Mouse (Mus musculus): ENCODE data around the gene Actl6b. TPM values are rescaled to one million over a fixed set of nuclear protein-coding genes. Genes with fewer than 3 reads are reported as not detected.

Actl6b gene
- polyA plus RNA-seq, 1 experiment from 2014 or later, result 47.6 TPM

DNA sequence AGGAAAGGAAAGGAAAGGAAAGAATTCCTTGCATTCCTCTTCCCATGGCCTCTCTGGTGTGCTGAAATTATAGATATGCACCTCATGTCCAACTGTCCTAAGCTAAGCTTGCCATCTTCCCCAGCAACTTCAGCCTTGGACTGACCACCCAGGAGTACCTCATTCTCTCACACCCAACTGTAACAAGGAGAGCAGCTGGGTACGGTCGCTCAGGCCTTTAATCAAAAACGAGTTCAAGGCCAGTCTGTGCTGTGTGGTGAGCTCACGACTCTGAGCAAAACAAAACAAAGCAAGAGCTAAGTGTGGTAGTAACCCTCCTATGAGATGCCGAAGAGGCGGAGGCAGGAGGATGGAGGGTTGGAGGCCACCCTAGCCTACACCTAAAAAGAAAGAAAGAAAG, 12.3 kb upstream of the Actl6b start:
- no peaks in the 10 kb centered on the region for H3K9me3 ChIP-seq (ENCODE audit: control insufficient read depth, low read length)
- WGBS, result 79% methylated on average over 6 of the region's 6 CpGs
- no peaks in the 10 kb centered on the region for H3K36me3 ChIP-seq (ENCODE audit: control insufficient read depth, insufficient read depth, low read length)
- no peak overlapping the region for H3K27ac ChIP-seq (ENCODE audit: low read depth, low read length)
- ATAC-seq (ENCODE audit: low FRiP score), result no peak
- no peak overlapping the region for H3K4me2 ChIP-seq (replicated peaks; ENCODE audit: low read depth, low read length)
- H3K27me3 ChIP-seq (ENCODE audit: control insufficient read depth, insufficient read depth, low read length), result no peaks in the 10 kb centered on the region
- no peaks in the 10 kb centered on the region for H3K4me1 ChIP-seq (replicated peaks; ENCODE audit: control insufficient read depth, insufficient read depth, low read length)
- H3K4me3 ChIP-seq (ENCODE audit: low read depth, low read length), result no peak overlapping the region
- no peak overlapping the region for H3K9ac ChIP-seq (ENCODE audit: low read depth, low read length)
- no peak for DNase-seq (ENCODE audit: low spot score)

DNA sequence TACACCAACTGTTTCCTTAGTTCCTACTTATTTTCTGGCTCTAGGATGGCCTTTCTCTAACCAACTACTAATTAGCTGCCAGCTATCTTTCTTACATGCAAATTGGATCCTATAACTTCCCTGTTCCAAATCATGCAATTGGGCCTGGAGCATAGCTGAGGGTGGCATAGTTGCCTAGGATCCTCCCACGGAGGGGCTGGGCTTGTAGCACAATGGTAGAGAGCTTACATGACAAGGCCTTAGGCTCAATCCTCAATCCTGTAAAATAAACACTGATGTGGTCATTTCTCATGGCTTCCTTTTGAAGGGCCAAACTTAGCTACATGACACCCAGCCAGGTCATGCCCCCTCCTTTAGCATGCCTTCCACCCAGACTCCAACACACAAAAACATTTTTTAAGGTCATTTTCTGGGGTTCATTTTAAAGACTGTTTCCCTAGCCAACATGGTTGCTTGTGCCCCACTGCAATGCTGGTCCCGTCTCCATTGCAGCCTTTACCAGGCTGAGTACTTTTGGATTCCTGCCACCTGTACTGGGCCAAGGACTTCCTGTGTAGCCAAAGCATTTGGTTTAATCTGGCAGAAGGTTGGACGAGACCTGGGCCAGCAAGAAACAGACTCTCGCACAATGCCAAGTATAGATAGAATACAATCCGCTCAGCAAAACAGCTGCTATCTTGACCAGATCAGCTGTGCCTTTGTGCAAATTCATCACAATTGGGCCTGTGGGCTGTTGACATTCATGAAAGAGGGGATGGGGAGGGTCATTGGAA, 11.4 kb upstream of the Actl6b start:
- ATAC-seq (ENCODE audit: low FRiP score) (no peak), DNase-seq (ENCODE audit: low spot score) (no peak)
- Histone ChIP-seq H3K27me3 (ENCODE audit: control insufficient read depth, insufficient read depth, low read length) (no peaks in the 10 kb centered on the region), H3K9ac (ENCODE audit: low read depth, low read length) (no peak overlapping the region), H3K36me3 (ENCODE audit: control insufficient read depth, insufficient read depth, low read length) (no peaks in the 10 kb centered on the region), H3K9me3 (ENCODE audit: control insufficient read depth, low read length) (no peaks in the 10 kb centered on the region), H3K4me3 (ENCODE audit: low read depth, low read length) (no peak overlapping the region), H3K4me1 (replicated peaks; ENCODE audit: control insufficient read depth, insufficient read depth, low read length) (no peaks in the 10 kb centered on the region), H3K4me2 (replicated peaks; ENCODE audit: low read depth, low read length) (no peak overlapping the region), H3K27ac (ENCODE audit: low read depth, low read length) (no peak overlapping the region)
- WGBS, result 78% methylated on average over 5 of the region's 5 CpGs

DNA sequence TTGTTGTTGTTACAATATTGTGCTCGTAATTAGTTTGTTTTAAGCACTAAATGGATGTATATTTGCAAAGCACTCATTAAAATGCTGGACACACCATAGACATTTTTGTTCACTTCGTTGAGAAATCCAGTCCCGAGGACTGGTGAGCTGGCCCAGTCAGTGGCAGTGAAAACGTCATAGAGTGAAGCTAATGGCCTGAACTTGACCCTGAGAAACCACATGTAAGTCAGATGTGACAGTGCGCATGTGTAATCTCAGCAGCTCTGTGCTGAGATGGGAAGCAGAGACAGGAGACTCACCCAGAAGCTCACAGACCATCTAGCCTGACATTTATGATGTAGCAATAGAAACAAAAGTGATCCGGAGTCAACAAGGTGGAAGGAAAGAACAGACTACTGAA, 8.4 kb upstream of the Actl6b start:
- no peak overlapping the region for H3K4me3 ChIP-seq (ENCODE audit: low read depth, low read length)
- WGBS, result 75% methylated on average over 6 of the region's 6 CpGs
- no peaks in the 10 kb centered on the region for H3K9me3 ChIP-seq (ENCODE audit: control insufficient read depth, low read length)
- H3K27ac ChIP-seq (ENCODE audit: low read depth, low read length), result no peak overlapping the region; the same call in 1 of the 2 replicates
- DNase-seq (ENCODE audit: low spot score) (no peak), ATAC-seq (ENCODE audit: low FRiP score) (no peak)
- H3K4me1 ChIP-seq (replicated peaks; ENCODE audit: control insufficient read depth, insufficient read depth, low read length), result no peaks in the 10 kb centered on the region
- no peaks in the 10 kb centered on the region for H3K36me3 ChIP-seq (ENCODE audit: control insufficient read depth, insufficient read depth, low read length)
- no peak overlapping the region for H3K4me2 ChIP-seq (replicated peaks; ENCODE audit: low read depth, low read length)
- H3K27me3 ChIP-seq (ENCODE audit: control insufficient read depth, insufficient read depth, low read length), result no peaks in the 10 kb centered on the region
- H3K9ac ChIP-seq (ENCODE audit: low read depth, low read length), result no peak overlapping the region

GRCm38 (mm10) chr5:137545596-137545995, 7.7 kb upstream of the Actl6b start:
- H3K27me3 ChIP-seq (ENCODE audit: control insufficient read depth, insufficient read depth, low read length), result no peaks in the 10 kb centered on the region
- no peak overlapping the region for H3K9ac ChIP-seq (ENCODE audit: low read depth, low read length)
- no peaks in the 10 kb centered on the region for H3K4me1 ChIP-seq (replicated peaks; ENCODE audit: control insufficient read depth, insufficient read depth, low read length)
- DNase-seq (ENCODE audit: low spot score) (no peak), ATAC-seq (ENCODE audit: low FRiP score) (no peak)
- H3K36me3 ChIP-seq (ENCODE audit: control insufficient read depth, insufficient read depth, low read length), result no peaks in the 10 kb centered on the region
- H3K9me3 ChIP-seq (ENCODE audit: control insufficient read depth, low read length), result no peaks in the 10 kb centered on the region
- no peak overlapping the region for H3K27ac ChIP-seq (ENCODE audit: low read depth, low read length)
- H3K4me3 ChIP-seq (ENCODE audit: low read depth, low read length), result no peak overlapping the region
- no peak overlapping the region for H3K4me2 ChIP-seq (replicated peaks; ENCODE audit: low read depth, low read length)
- WGBS, result 76% methylated on average over 4 of the region's 4 CpGs

GRCm38 (mm10) chr5:137549840-137550239, 3.5 kb upstream of the Actl6b start:
- Histone ChIP-seq H3K4me2 (replicated peaks; ENCODE audit: low read depth, low read length) (no peak overlapping the region), H3K4me3 (ENCODE audit: low read depth, low read length) (no peak overlapping the region), H3K9me3 (ENCODE audit: control insufficient read depth, low read length) (no peaks in the 10 kb centered on the region), H3K27me3 (ENCODE audit: control insufficient read depth, insufficient read depth, low read length) (no peaks in the 10 kb centered on the region; the same call in 1 of the 2 replicates), H3K4me1 (replicated peaks; ENCODE audit: control insufficient read depth, insufficient read depth, low read length) (no peaks in the 10 kb centered on the region), H3K36me3 (ENCODE audit: control insufficient read depth, insufficient read depth, low read length) (no peaks in the 10 kb centered on the region), H3K9ac (ENCODE audit: low read depth, low read length) (no peak overlapping the region), H3K27ac (ENCODE audit: low read depth, low read length) (no peak overlapping the region)
- 92% methylated on average over 2 of the region's 2 CpGs for WGBS
- no peak for DNase-seq (ENCODE audit: low spot score)
- ATAC-seq (ENCODE audit: low FRiP score), result no peak

DNA sequence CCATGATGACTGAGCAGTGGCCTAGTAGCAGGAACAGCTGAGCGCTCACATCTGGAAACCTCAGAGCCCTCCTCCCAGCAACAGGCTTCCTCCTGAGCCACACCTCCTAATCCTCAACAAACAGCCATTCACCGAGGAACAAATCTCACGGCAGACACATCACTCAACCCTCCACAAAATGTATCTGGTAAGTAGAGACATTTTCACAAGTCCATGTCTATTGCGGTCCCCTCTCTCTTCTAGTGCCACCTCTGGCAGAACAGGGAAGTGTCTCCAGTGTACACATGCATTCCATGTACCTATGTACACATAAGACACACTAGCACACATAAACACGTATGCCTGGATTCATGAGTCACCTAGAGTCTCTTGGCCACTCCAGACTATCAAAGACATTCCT, 2.2 kb upstream of the Actl6b start:
- H3K27me3 ChIP-seq (ENCODE audit: control insufficient read depth, insufficient read depth, low read length), result no peaks in the 10 kb centered on the region; the same call in 1 of the 2 replicates
- H3K9ac ChIP-seq (ENCODE audit: low read depth, low read length), result no peak overlapping the region
- no peak for DNase-seq (ENCODE audit: low spot score)
- no peak overlapping the region for H3K4me3 ChIP-seq (ENCODE audit: low read depth, low read length)
- no peak overlapping the region for H3K4me2 ChIP-seq (replicated peaks; ENCODE audit: low read depth, low read length)
- no peak for ATAC-seq (ENCODE audit: low FRiP score)
- H3K9me3 ChIP-seq (ENCODE audit: control insufficient read depth, low read length), result no peaks in the 10 kb centered on the region
- no peaks in the 10 kb centered on the region for H3K36me3 ChIP-seq (ENCODE audit: control insufficient read depth, insufficient read depth, low read length)
- WGBS, result 75% methylated on average over 5 of the region's 5 CpGs
- no peaks in the 10 kb centered on the region for H3K4me1 ChIP-seq (replicated peaks; ENCODE audit: control insufficient read depth, insufficient read depth, low read length)
- no peak overlapping the region for H3K27ac ChIP-seq (ENCODE audit: low read depth, low read length)

DNA sequence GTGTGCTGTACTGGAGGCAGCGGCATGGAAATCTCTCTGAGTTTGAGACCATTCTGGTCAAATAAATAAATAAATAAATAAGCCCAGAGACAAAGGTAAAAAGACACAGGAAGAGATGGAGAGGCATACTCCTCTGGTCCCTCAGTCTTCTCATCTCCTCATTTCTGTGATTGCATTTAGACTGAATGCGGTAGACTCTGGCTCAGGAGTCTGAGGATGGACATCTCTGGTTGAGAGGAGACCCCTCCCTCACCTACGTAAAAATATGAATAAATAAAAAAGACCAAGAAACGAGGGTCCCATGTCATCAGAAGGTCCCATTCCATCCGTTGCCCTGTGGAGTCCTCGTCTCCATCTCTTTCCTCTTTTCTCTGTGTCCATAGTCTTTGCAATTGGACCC, 317 bp upstream of the Actl6b start:
- no peak overlapping the region; the same call in 1 of the 2 replicates for H3K9ac ChIP-seq (ENCODE audit: low read depth, low read length)
- H3K36me3 ChIP-seq (ENCODE audit: control insufficient read depth, insufficient read depth, low read length), result no peaks in the 10 kb centered on the region
- H3K27ac ChIP-seq (ENCODE audit: low read depth, low read length), result no peak overlapping the region
- no peaks in the 10 kb centered on the region for H3K9me3 ChIP-seq (ENCODE audit: control insufficient read depth, low read length)
- H3K4me3 ChIP-seq (ENCODE audit: low read depth, low read length), result peak overlapping the region; percentile 45
- no peaks in the 10 kb centered on the region for H3K4me1 ChIP-seq (replicated peaks; ENCODE audit: control insufficient read depth, insufficient read depth, low read length)
- DNase-seq (ENCODE audit: low spot score), result no peak
- H3K4me2 ChIP-seq (replicated peaks; ENCODE audit: low read depth, low read length), result peak overlapping the region; percentile 35
- 29% methylated on average over 6 of the region's 6 CpGs for WGBS
- peak; percentile 43 for ATAC-seq (ENCODE audit: low FRiP score)
- no peaks in the 10 kb centered on the region; the same call in 1 of the 2 replicates for H3K27me3 ChIP-seq (ENCODE audit: control insufficient read depth, insufficient read depth, low read length)

- Histone ChIP-seq H3K4me3 (ENCODE audit: low read depth, low read length) (peak overlapping the region; percentile 45), H3K9me3 (ENCODE audit: control insufficient read depth, low read length) (no peaks in the 10 kb centered on the region), H3K27ac (ENCODE audit: low read depth, low read length) (no peak overlapping the region), H3K36me3 (ENCODE audit: control insufficient read depth, insufficient read depth, low read length) (no peaks in the 10 kb centered on the region), H3K4me1 (replicated peaks; ENCODE audit: control insufficient read depth, insufficient read depth, low read length) (no peaks in the 10 kb centered on the region), H3K4me2 (replicated peaks; ENCODE audit: low read depth, low read length) (peak overlapping the region; percentile 35), H3K9ac (ENCODE audit: low read depth, low read length) (peak overlapping the region; percentile 58), H3K27me3 (ENCODE audit: control insufficient read depth, insufficient read depth, low read length) (no peaks in the 10 kb centered on the region; the same call in 1 of the 2 replicates)
- WGBS, result 50% methylated on average over 11 of the region's 11 CpGs
- DNase-seq (ENCODE audit: low spot score) (no peak), ATAC-seq (ENCODE audit: low FRiP score) (peak; percentile 27; the same call in 1 of the 2 replicates)
Observed at GRCm38 (mm10) chr5:137553898-137554297, 581 bp downstream of the Actl6b start.

- 65% methylated on average over 6 of the region's 6 CpGs for WGBS
- Histone ChIP-seq H3K27me3 (ENCODE audit: control insufficient read depth, insufficient read depth, low read length) (no peaks in the 10 kb centered on the region), H3K36me3 (ENCODE audit: control insufficient read depth, insufficient read depth, low read length) (no peaks in the 10 kb centered on the region), H3K4me3 (ENCODE audit: low read depth, low read length) (no peak overlapping the region), H3K9me3 (ENCODE audit: control insufficient read depth, low read length) (no peaks in the 10 kb centered on the region), H3K4me1 (replicated peaks; ENCODE audit: control insufficient read depth, insufficient read depth, low read length) (no peaks in the 10 kb centered on the region), H3K27ac (ENCODE audit: low read depth, low read length) (no peak overlapping the region), H3K4me2 (replicated peaks; ENCODE audit: low read depth, low read length) (no peak overlapping the region), H3K9ac (ENCODE audit: low read depth, low read length) (no peak overlapping the region)
- DNase-seq (ENCODE audit: low spot score), result no peak
- ATAC-seq (ENCODE audit: low FRiP score), result no peak
Observed at GRCm38 (mm10) chr5:137561556-137561955, 8.2 kb downstream of the Actl6b start.

All from hindbrain, embryonic 11.5 days (tissue).